Mouse (Mus musculus) lung, embryonic 15.5 days (tissue): Measurements from ENCODE around the gene Ube2o. TPM values are rescaled to one million over a fixed set of nuclear protein-coding genes. Genes with fewer than 3 reads are reported as not detected.

Experiments used
- ATAC-seq: fragments of 200-750 bp; cut with Nextera tagmentation; 2 replicates; pipeline ENCODE4 v1.8.0; 2017; ENCODE audit warnings: moderate number of reproducible peaks, borderline replicate concordance; ENCODE audit not compliant: low FRiP score, low TSS enrichment; ENCODE audit errors: extremely low read depth
- H3K27ac ChIP-seq: fragments of 300-500 bp; sonication (generic); 2 replicates; pipeline ENCODE4 v1.5.1; 2015; ENCODE audit warnings: moderate library complexity, mild to moderate bottlenecking, inconsistent platforms
- H3K27me3 ChIP-seq: fragments of 300-500 bp; sonication (generic); 2 replicates; pipeline ENCODE4 v1.6.1; 2015; ENCODE audit warnings: inconsistent platforms
- H3K36me3 ChIP-seq: fragments of 300-500 bp; sonication (generic); 2 replicates; pipeline ENCODE4 v1.6.1; 2015; ENCODE audit warnings: inconsistent platforms
- H3K4me1 ChIP-seq: fragments of 300-500 bp; sonication (generic); 2 replicates; pipeline ENCODE4 v1.6.1; 2015; ENCODE audit warnings: inconsistent platforms
- H3K4me2 ChIP-seq: fragments of 300-500 bp; sonication (generic); 2 replicates; pipeline ENCODE4 v1.6.1; 2015; ENCODE audit warnings: inconsistent platforms, mild to moderate bottlenecking, moderate library complexity
- H3K4me3 ChIP-seq: fragments of 300-500 bp; sonication (generic); 2 replicates; pipeline ENCODE4 v1.5.1; 2015; ENCODE audit warnings: mild to moderate bottlenecking, inconsistent platforms
- H3K9ac ChIP-seq: fragments of 300-500 bp; sonication (generic); 2 replicates; pipeline ENCODE4 v1.6.1; 2015; ENCODE audit warnings: inconsistent platforms
- H3K9me3 ChIP-seq: fragments of 300-500 bp; sonication (generic); 2 replicates; pipeline ENCODE4 v1.6.1; 2016; ENCODE audit warnings: inconsistent platforms
- WGBS: fragments of 180-500 bp; shearing (Covaris S2); methylation state at CpG from one replicate; pipeline ENCODE4 v1.1.7; 2015; 5-methylcytosine and 5-hydroxymethylcytosine counted together
- polyA plus RNA-seq: library from polyadenylated mRNA; unstranded; fragments of >200 nt; fragmentation: Nextera tagmentation; extraction: Ambion mirVana; gene quantifications from 2 replicates; pipeline ENCODE4 v1.2.1, GENCODE M21; 2015

Ube2o gene
- polyA plus RNA-seq, 1 experiment from 2014 or later = 12.6 TPM

DNA sequence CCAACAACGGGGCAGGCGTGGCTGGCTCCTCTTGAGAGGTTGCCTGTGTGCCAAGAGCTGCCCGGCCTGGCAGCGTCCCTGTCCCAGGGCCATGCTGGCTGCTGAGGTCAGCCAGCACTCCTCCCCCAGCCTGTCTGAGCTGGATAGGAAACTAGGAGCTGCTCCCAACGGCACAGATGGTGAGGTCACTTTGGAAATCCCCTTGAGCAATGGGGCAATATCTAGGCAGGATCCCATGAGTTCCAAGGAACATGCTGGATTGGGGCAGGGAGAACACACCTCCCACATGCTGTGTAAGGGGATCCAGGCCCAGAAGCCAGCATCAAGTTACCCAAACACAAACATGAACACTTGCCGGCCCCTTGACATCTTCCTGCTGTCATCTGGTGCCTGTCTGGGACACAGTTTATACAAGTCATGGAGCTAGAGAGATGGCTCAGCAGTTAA lies 40.0 kb upstream of the Ube2o start:
- Histone ChIP-seq H3K4me2 (peak overlapping the region; percentile 82), H3K9ac (no peak overlapping the region), H3K9me3 (no peaks in the 10 kb centered on the region), H3K4me3 (no peak overlapping the region), H3K27me3 (no peaks in the 10 kb centered on the region), H3K36me3 (no peaks in the 10 kb centered on the region), H3K27ac (peak overlapping the region; percentile 90), H3K4me1 (peaks cover 83% of the 10 kb centered on the region)
- 8% methylated on average over 6 of the region's 6 CpGs for WGBS
- ATAC-seq = peak; percentile 78

DNA sequence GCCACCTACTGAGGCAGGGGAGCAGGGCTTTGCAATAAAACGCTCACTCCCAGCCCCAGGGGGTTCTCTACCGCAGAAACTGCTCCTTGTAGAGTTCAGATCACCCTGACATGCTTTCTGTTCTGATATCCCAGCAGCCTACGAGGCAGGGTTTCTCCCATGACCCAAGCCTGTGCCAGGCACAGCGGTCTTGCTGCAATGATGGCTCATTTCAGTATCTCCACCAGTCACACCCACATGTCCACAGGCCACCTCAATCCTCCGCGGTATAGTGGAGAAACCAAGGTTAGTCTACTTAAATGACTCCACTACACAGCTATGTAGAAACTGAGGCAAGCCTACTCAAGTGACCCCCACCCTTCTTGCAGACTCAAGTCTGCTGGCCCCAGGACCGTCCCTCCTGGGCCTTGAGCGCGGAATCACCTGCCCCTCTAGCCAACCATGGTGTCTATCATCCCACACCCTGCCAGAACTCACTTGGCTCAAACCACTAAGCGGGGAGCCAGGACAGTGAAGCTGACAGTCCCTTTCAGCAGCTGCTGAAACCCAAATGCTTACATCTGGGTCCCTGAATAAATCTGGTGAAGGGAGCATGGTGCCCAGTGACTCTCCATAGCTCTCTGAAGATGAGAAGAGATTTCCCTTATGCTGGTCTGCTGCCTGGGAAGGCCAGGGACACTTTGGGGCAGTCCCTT lies 39.5 kb upstream of the Ube2o start:
- Histone ChIP-seq H3K4me1 (peaks cover 89% of the 10 kb centered on the region), H3K9me3 (no peaks in the 10 kb centered on the region), H3K36me3 (no peaks in the 10 kb centered on the region), H3K27me3 (no peaks in the 10 kb centered on the region), H3K27ac (peak overlapping the region; percentile 90), H3K4me3 (no peak overlapping the region), H3K9ac (no peak overlapping the region), H3K4me2 (peak overlapping the region; percentile 82)
- peak; percentile 20 for ATAC-seq
- 57% methylated on average over 10 of the region's 10 CpGs for WGBS

DNA sequence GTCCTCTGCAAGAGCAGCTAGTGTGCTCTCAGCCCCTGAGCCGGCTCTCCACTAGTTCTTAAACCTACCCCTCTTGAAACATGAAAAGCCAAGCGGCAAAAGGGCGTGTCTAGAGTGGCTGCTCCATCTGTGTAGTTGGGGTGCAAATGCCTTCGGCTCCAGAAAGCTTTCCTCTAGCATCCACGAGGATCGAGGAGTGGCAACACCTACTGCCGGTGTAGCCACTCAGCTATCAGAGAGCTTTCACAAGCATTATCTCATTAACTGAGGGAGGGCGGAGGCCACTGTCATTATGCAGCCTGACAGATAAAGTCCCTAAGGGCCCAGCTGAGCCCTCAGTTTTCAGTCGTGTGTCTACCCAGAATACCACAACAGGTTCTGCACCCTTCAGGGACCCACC lies 38.8 kb upstream of the Ube2o start:
- no peak overlapping the region for H3K4me3 ChIP-seq
- peaks cover 94% of the 10 kb centered on the region for H3K4me1 ChIP-seq
- H3K9me3 ChIP-seq = no peaks in the 10 kb centered on the region
- H3K9ac ChIP-seq = no peak overlapping the region
- no peaks in the 10 kb centered on the region for H3K36me3 ChIP-seq
- 24% methylated on average over 9 of the region's 9 CpGs for WGBS
- H3K4me2 ChIP-seq = peak overlapping the region; percentile 82; the same call in 1 of the 2 replicates
- no peak for ATAC-seq
- H3K27ac ChIP-seq = peak overlapping the region; percentile 90
- no peaks in the 10 kb centered on the region for H3K27me3 ChIP-seq

DNA sequence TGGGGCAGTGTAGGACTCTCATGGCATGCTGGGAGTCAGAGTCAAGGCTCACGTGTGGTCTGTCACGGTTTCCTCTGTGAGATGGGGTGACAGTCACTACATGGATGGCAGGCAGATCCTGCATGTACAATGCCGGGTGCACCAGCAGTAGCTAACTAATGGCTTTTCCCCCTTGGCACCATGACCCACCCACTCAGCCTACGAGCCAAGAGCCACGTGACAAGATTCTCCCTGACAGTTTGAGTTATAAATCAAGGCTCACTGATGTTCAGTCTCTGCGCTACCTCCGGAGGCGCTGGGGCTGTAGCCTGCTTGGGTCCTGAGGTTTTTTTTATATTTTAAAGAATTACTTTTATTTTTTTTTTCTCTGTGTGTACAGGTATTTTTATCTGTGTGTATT lies 38.3 kb upstream of the Ube2o start:
- no peaks in the 10 kb centered on the region for H3K27me3 ChIP-seq
- no peak overlapping the region for H3K4me3 ChIP-seq
- H3K9me3 ChIP-seq = no peaks in the 10 kb centered on the region
- ATAC-seq = no peak
- no peak overlapping the region for H3K9ac ChIP-seq
- peaks cover 93% of the 10 kb centered on the region for H3K4me1 ChIP-seq
- H3K36me3 ChIP-seq = no peaks in the 10 kb centered on the region
- H3K27ac ChIP-seq = peak overlapping the region; percentile 90
- 42% methylated on average over 8 of the region's 8 CpGs for WGBS
- 0 out of 2 replicates have a peak overlapping the region, but pooled peaks have one; percentile 82 for H3K4me2 ChIP-seq

DNA sequence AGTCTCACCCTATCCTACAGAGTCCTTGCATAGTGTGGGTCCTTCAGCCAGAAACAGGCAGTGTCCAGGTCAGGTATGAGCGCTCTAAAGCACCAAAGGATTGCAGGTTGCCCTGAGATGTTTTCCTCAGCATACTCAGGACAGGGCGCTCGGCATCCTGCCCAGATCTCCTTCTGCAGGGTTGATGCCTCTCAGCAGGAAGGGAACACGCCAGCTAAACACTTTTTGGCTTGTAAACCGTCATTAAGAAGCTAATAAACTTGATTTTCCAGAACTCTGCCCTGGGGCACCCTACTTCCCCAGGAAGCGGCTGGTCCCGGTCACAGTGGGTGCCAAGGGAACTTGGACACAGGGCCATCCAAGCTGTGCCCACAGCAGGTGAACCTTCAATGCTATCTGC lies 37.9 kb upstream of the Ube2o start:
- no peaks in the 10 kb centered on the region for H3K27me3 ChIP-seq
- peaks cover 92% of the 10 kb centered on the region for H3K4me1 ChIP-seq
- ATAC-seq = no peak
- no peaks in the 10 kb centered on the region for H3K36me3 ChIP-seq
- 75% methylated on average over 7 of the region's 7 CpGs for WGBS
- H3K9me3 ChIP-seq = no peaks in the 10 kb centered on the region
- H3K27ac ChIP-seq = peak overlapping the region; percentile 90
- H3K9ac ChIP-seq = no peak overlapping the region
- no peak overlapping the region for H3K4me3 ChIP-seq
- no peak overlapping the region for H3K4me2 ChIP-seq

DNA sequence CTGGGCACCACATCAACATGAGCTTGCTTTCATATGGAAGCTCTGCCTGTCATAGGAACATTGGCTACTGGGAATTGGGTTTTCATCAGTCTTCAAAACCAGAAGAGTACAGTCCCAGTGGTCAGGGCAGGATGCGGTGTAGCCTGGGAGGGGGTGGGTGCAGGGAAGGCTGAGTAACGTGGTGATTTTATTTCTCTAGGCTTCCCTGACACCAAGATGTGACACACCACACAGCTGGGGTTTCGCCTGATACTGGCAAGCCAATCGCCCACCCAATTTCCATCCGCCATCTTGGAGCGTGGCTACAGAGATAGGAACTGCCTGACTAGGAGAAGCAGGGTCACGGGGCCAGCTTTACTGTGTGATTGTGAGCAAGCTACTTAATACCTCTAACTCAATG lies 37.4 kb upstream of the Ube2o start:
- H3K4me3 ChIP-seq = no peak overlapping the region
- ATAC-seq = no peak
- no peak overlapping the region for H3K27ac ChIP-seq
- H3K4me1 ChIP-seq = peaks cover 89% of the 10 kb centered on the region
- H3K36me3 ChIP-seq = no peaks in the 10 kb centered on the region
- no peak overlapping the region for H3K9ac ChIP-seq
- WGBS = 87% methylated on average over 7 of the region's 7 CpGs
- H3K27me3 ChIP-seq = no peaks in the 10 kb centered on the region
- no peaks in the 10 kb centered on the region for H3K9me3 ChIP-seq
- H3K4me2 ChIP-seq = no peak overlapping the region

DNA sequence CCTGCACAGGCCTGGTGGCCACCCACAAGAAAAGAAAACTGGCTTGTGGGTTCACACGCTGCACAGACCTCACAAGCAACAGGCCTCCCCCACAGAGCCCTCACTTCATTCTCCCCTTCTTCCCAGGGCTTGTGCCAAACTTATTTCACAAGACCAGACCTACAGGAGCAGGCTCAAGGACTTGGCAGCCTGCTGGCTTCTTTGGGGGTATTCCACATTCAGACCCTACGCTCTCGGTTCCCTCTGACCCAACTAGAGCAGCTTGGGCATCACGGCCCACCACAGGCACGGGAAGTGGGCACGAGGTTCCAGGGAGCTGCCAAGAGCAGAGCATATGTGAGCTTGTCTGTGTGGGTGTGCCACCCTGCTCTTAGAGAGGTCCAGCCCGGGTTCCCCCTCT lies 36.4 kb upstream of the Ube2o start:
- Histone ChIP-seq H3K36me3 (no peaks in the 10 kb centered on the region), H3K4me2 (peak overlapping the region; percentile 5; the same call in 1 of the 2 replicates), H3K9ac (no peak overlapping the region), H3K9me3 (no peaks in the 10 kb centered on the region), H3K27me3 (no peaks in the 10 kb centered on the region), H3K4me3 (no peak overlapping the region), H3K4me1 (peaks cover 79% of the 10 kb centered on the region), H3K27ac (peak overlapping the region; percentile 54)
- ATAC-seq = peak; percentile 24; the same call in 1 of the 2 replicates
- 50% methylated on average over 7 of the region's 7 CpGs for WGBS

DNA sequence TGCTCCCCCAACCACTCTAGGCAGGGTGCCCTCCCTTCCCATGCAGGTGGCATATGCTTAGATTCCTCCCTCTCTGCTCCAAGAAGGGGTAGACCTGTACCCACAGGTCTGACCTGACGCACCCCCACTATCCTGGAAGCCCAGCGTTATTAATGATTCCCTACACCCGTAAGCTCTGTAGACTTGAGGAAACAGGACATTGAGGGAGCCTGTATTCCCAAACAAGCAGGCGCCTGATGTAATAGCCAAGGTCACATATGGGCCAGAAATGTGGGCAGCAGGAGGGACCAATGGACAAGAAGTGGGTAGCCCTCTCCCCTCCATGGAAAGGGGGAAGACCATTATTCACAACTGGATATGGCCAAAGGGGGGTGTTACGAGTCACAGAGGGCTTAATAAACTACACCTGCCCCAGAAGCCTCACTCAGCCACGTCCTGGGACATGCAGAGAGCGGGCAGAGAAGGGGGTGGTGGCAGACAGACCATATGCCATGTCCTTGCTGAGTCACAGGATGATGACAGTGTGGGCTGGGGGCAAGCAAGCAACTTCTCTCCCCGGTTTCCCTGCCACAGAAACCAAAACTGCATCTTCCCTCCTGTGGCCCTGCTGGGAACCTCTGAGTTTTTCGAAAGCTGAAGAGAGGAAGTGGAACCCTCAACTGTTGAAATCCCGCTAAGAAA lies 35.3 kb upstream of the Ube2o start:
- peaks cover 69% of the 10 kb centered on the region for H3K4me1 ChIP-seq
- no peak for ATAC-seq
- H3K36me3 ChIP-seq = no peaks in the 10 kb centered on the region
- H3K4me3 ChIP-seq = no peak overlapping the region
- H3K27me3 ChIP-seq = no peaks in the 10 kb centered on the region
- H3K9me3 ChIP-seq = no peaks in the 10 kb centered on the region
- H3K9ac ChIP-seq = no peak overlapping the region
- no peak overlapping the region for H3K4me2 ChIP-seq
- H3K27ac ChIP-seq = peak overlapping the region; percentile 54
- WGBS = 67% methylated on average over 10 of the region's 10 CpGs

GRCm38 (mm10) chr11:116615735-116616437 lies 34.6 kb upstream of the Ube2o start:
- Histone ChIP-seq H3K36me3 (no peaks in the 10 kb centered on the region), H3K4me1 (peaks cover 62% of the 10 kb centered on the region), H3K27me3 (no peaks in the 10 kb centered on the region), H3K9me3 (no peaks in the 10 kb centered on the region), H3K9ac (no peak overlapping the region), H3K4me3 (no peak overlapping the region), H3K4me2 (peak overlapping the region; percentile 34), H3K27ac (peak overlapping the region; percentile 56)
- peak; percentile 25; the same call in 1 of the 2 replicates for ATAC-seq
- WGBS = 28% methylated on average over 15 of the region's 15 CpGs

GRCm38 (mm10) chr11:116613234-116613633 lies 32.0 kb upstream of the Ube2o start:
- Histone ChIP-seq H3K9ac (no peak overlapping the region), H3K4me1 (peaks cover 35% of the 10 kb centered on the region), H3K4me3 (no peak overlapping the region), H3K27me3 (no peaks in the 10 kb centered on the region), H3K9me3 (no peaks in the 10 kb centered on the region), H3K36me3 (peaks cover 3% of the 10 kb centered on the region; the same call in 1 of the 2 replicates), H3K4me2 (no peak overlapping the region), H3K27ac (no peak overlapping the region)
- no peak for ATAC-seq
- 80% methylated on average over 6 of the region's 6 CpGs for WGBS

DNA sequence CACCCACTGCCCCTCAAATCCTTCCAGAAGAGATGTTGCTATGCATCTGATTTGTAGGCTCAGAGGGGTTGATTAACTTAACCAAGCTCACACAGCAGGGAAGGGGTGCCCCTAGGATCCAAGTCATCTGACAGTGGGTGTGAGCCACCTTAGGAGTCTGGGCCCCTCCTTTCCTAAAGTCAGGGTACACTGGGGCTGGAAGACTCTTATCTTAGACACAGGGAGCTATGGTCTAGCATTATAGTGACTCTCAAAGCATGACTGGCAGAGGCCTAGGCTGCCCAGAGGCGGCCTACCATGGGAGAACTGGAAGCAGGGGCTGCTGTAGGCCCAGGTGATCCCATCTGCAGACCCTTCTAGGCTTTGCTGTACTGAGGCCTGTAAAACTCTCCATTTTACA lies 31.3 kb upstream of the Ube2o start:
- Histone ChIP-seq H3K9ac (no peak overlapping the region), H3K4me3 (no peak overlapping the region), H3K36me3 (peaks cover 6% of the 10 kb centered on the region; the same call in 1 of the 2 replicates), H3K27me3 (no peaks in the 10 kb centered on the region), H3K4me2 (no peak overlapping the region), H3K4me1 (peaks cover 28% of the 10 kb centered on the region), H3K27ac (no peak overlapping the region), H3K9me3 (no peaks in the 10 kb centered on the region)
- no peak for ATAC-seq
- WGBS = 94% methylated on average over 1 of the region's 1 CpGs

- no peak for ATAC-seq
- Histone ChIP-seq H3K27ac (no peak overlapping the region), H3K27me3 (no peaks in the 10 kb centered on the region), H3K4me3 (no peak overlapping the region), H3K36me3 (peaks cover 6% of the 10 kb centered on the region; the same call in 1 of the 2 replicates), H3K9ac (no peak overlapping the region), H3K4me2 (no peak overlapping the region), H3K4me1 (peaks cover 23% of the 10 kb centered on the region), H3K9me3 (no peaks in the 10 kb centered on the region)
- 86% methylated on average over 9 of the region's 9 CpGs for WGBS
Observed at GRCm38 (mm10) chr11:116611883-116612282, 30.6 kb upstream of the Ube2o start.
